Comparison of ENCODE assay signal across 21 mouse cellular contexts in the genomic region with DNA sequence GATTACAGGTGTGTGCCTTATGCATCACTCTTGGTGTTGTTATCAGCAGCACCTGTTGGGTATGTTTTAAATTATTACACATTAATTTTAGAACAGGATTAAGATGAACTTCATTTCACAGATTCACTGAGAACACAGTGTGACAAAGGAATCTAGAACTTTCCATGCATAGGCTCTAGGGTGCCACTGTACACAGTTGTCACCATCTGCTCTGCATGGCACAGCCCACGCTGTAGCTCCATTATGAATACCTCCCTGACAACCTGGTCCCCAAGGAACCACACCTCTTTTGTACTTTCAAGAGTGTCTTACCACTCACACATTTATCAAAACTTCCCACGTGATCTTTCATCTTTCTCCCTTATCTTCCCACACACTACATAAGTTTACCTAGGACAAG.
DNase-seq lines count a peak whose midpoint lies in the region; ATAC-seq and TF ChIP-seq lines count a peak whose summit lies in the region.
"Had no signal": no experiment of that assay in that cellular context is flagged by ENCODE, and none has a peak within 500 bp of the region (broad histone marks: within the 10 kb centered on the region; RNA-seq: fewer than 3 reads in every experiment).

No protein-coding gene starts in this region.

- peak overlapping the region; percentile 72 for H3K27ac ChIP-seq in layer of hippocampus, adult 2 months
- H3K27ac ChIP-seq: forebrain, embryonic 10.5 days; forebrain, embryonic 13.5 days; gastrocnemius, adult 2 months; hindbrain, embryonic 12.5 days; hindbrain, embryonic 15.5 days had no signal

- peak; percentile 94 for ATAC-seq in frontal cortex, adult (ENCODE audit: low TSS enrichment)
- ATAC-seq: activated CD4-positive, CD25-positive, alpha-beta regulatory T cell, adult 4 months; forebrain, embryonic 13.5 days; forebrain, embryonic 16.5 days had no signal

- H3K4me3 ChIP-seq in layer of hippocampus, adult 2 months, result no peak overlapping the region
- H3K4me3 ChIP-seq: forebrain, embryonic 10.5 days; forebrain, embryonic 13.5 days; gastrocnemius, adult 2 months; hindbrain, embryonic 12.5 days; hindbrain, embryonic 15.5 days had no signal

- TF ChIP-seq CTCF in layer of hippocampus, adult 2 months (conservative IDR thresholded peaks at IDR 0.05), result no peak

- DNase-seq in frontal cortex, postnatal 10 days (ENCODE audit: low spot score in 2 of 2), result no peak
- peak in 1 of 2 experiments; percentile 35 for DNase-seq in layer of hippocampus, adult 2 months (ENCODE audit: low spot score in 2 of 2)
- no peak for DNase-seq in layer of hippocampus, adult 18-20 months (ENCODE audit: low spot score in 2 of 2)
- DNase-seq in right cerebral cortex, adult 18-20 months, result peak; percentile 51
- DNase-seq in right cerebral cortex, postnatal 4 days, result no peak
- DNase-seq in ovary, adult 18-20 months (ENCODE audit: low spot score), result no peak
- DNase-seq: adrenal gland, adult 8-10 months; adrenal gland, postnatal 25 days; cerebellum, adult 18-20 months; cerebellum, adult 9-10 months; cerebellum, postnatal 14 days; gastrocnemius, adult 2 months; gastrocnemius, postnatal 14 days; heart, adult 11 months had no signal
